Mouse (Mus musculus) CD4-positive, CD25-positive, alpha-beta regulatory T cell, adult 2 months (primary cell): ENCODE measurements at regions not wholly inside any gene's neighbourhood (a gene's known extent, or its start where the extent isn't known, plus 50 kb on each side); places are given as distances from the start of the nearest gene placed in this dataset.
A peak's percentile ranks its signal among the peaks of the same experiment; 100 is the strongest.

Experiments used
- DNase-seq: peaks from one replicate; pipeline ENCODE4 v3.0.0-alpha.2; 2012; ENCODE audit warnings: low read depth, low spot score

DNA sequence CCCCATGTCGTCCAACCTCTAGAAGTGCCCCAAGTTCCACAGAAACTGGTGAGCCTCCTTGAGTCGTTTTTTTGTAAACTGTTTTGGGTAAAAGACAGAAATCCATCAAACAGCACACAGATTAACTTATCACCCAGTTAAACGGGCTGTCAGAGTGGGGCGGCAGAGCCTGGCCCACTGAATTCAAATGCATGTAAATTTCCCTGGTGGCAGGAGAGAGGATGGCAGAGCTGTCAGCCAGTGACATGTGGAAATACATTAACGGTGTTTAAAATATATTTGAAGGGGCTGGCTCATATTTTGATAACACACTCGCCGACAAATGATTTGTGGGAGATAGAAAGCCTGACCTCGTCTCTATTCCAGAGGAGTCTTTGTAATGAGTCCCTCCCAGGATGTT is 252.5 kb upstream of the Mki67 start:
- no peak for DNase-seq

DNA sequence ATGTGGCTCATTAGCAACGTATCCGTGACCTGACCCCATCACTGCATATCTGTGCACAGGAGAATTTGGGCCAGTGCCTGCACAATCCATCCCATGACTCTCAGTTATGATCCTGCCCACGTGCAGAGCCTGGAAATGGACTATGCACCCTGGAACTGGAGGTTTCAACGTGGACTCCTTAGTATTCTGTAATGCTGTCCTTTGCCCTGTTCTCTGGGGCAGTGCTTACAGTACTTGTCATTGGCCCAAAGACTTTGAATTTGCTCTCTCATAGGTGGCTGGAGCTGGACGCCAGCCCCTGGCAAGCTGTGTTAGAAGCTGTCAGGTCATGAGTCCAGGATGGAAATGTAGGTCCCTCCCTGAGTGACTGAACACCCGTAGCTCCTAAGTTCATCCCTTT is 269.9 kb upstream of the Mki67 start:
- DNase-seq: no peak

DNA sequence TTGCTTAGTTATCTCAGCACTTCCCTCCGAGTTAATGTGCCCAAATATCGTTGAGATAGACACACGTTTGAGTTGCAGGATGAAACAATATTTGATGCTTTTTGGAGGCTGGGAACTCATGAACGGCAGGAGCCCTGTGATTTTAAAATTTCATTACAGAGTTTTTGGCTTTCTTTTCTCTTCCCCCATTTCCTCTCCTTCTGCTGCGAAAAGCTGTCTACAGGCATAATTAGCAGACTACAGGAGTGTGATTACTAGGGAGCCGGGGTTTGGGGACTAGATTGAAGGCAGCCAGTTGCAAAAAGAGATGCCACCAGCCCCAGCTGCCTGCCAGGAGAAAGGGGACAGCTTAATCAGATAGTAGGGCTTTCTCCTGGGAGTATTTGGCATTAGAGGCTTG is 274.2 kb upstream of the Mki67 start:
- no peak for DNase-seq

DNA sequence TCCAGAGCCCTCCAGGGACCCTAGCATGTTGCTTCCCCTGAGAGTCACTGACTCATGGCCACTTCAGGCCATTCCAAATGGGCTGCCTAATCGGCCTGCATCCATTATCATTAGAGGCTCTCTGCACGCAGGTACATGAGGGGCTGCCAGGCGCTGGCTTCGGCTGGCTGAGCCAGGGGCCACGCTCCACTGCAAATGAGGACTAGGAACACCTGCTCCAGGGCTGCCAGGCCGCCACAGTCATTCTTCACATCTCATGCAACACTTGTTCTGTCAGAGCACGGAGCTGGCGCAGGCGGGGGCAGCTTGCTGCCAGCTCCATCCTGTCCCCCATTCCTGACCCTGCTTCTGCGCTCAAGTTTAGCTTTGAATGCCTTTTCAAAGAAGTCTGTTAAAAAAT is 280.7 kb upstream of the Mki67 start:
- no peak for DNase-seq

DNA sequence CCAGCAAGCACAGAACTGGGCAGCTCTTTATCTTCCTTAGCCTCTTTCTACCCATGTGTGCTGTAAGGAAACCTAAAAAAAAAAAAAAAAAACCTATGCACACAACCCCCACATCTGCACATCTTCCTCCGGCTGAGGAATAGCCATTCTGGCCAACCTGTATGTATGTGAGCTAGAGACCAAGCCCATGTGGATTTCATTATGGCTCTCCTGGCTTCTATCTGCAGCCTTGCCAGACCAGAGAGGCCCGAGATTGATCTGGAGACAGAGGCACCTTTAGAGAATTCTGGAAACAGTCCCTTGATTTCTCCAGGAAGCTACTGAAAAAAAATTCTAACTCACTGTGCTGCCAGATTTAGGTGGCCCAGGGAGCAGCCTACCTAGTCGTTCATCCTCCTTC is 281.5 kb upstream of the Mki67 start:
- no peak for DNase-seq

DNA sequence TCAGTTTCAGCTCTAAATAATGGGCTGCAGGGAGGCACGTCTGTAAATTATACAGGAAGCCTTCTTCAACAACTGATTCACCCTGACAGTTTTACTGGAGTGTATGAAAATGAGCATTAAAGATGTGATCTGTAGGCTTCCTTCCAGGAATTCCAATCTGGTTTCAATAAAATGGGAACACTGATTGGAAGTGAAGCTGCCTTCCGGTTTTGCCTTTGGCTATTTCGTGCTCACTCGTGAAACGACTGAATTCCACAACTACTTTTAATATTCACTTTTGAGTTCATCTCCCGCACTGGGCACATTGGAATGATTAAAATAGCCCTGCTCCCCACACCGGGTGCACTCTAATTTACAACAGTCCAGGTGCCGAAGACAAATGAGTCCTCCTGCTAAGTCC is 286.2 kb upstream of the Mki67 start:
- DNase-seq: no peak

DNA sequence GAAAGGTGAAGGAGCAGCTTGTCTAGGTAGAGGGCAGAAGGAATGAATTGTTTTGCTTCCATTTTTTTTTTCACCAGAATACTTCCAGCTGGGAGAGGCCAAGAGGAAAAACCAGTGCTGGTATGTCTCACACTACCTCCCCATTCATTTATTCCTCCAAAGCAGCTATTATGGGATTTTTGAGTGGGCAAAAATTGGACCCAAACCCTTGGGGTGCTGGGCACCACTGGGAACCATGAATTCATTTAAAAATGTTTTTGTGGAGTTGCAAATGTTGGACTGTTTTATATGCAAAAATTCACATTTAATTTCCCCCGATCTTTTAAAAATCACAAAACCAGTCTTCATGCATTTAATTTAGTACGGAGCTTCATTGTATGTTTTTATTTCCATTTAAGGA is 287.1 kb upstream of the Mki67 start:
- no peak for DNase-seq

DNA sequence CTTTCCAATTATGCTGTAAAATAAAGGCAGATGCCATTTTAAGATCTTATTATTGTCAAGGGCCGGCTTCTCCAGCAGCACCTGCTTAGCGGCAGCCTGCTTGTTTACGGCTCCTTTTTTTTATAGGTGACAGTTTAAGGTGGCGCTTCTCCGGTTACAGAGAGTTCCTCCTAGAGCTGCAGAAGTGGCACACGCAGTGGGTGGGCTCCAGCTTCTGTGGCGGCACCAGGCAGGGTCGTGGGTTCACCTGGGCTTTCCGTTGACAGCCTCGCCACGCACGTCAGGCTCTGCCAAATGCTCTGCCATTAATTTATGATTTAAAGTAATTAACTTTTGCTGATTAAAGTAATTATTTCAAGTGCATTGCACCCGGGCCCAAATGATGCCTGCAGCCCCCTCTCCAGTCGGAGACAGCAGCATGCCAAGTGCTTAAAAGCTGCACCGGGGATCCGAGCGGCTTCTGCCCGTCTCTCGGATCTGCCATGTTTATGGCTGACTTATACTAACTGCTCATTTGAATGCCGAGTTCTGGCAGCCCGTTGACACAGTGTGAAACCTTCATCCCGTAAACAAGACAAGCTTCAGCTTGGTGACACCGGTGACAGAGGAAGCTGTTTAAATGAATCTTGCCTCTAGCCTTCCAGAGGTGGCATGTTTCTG is 291.8 kb upstream of the Mki67 start:
- no peak for DNase-seq

DNA sequence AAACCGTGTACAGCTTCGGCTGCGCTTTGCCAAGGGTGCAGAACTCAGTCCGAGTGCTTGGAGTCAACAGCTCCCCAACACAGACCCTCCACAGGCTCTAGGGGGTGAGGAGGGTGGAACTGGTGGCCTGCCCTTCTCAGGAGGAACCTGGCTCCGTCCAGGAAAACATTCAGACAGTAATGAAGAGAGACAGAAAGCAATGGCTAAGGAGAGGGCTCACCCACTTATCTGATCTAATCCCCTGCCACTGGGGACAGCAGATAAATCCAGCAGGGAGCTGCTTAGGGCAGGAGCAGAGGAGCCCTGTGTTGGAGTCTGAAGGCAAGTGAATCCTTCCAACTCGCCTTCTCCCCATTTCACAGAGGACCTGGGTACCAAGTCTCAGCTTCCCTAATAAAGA is 292.3 kb upstream of the Mki67 start:
- no peak for DNase-seq

DNA sequence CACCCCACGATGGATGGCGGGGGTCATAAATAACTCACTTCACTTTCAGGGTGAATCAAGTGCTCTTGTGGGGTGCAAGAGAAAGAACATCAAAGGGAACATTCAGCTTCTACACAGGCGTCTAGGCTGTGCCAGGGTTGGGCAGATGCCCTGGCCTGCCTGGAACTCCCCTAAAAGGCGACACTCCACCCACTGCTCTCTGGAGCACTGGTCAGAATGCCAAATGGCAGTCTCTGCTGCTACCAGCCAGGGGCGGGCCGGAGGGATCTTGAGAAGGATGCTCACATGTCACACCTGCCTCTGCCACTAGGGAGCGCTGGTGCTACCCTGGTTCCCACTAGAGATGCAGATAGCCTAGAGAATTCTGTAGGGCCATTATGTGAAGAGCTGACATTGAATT is 293.9 kb upstream of the Mki67 start:
- DNase-seq: peak; percentile 5

DNA sequence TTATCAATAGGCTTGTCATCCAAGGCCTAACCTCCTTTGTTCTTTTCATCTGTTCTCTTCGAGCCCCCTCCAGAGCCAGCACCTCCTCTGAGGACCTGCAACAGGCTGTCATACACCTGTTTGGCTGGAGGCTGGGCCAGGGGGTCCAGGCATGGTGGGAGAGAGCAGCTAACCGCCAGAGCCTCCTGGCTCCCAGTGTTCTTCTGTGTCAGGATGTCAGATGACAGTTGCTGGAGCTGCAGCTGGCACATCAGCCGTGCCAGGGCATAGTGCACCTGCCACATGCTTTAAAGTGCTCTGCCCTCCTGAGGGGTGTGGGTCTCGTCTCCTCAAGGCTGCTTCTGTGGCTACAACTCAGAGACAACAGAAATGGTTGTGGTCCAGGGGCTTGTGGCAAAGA is 298.5 kb upstream of the Mki67 start:
- DNase-seq: no peak

DNA sequence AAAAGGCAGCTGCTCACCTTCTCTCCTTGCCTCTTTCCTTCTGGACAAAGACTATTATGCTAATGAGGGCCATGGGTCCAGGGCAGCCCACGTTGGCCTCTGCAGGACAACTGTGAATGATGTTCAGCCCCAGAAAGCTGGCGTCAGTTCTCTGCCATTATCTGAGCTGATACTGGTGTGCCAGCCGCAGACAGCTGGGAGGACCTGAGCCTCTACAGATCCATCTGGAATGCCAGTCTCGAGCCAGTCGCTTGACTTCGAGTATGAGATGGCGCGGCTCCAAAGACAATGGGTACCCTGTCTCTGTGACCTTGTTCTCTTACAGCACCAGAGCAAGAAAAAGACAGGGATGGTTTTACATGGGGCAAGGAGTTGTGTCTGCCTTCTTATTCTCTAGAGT is 300.8 kb upstream of the Mki67 start:
- DNase-seq: no peak

DNA sequence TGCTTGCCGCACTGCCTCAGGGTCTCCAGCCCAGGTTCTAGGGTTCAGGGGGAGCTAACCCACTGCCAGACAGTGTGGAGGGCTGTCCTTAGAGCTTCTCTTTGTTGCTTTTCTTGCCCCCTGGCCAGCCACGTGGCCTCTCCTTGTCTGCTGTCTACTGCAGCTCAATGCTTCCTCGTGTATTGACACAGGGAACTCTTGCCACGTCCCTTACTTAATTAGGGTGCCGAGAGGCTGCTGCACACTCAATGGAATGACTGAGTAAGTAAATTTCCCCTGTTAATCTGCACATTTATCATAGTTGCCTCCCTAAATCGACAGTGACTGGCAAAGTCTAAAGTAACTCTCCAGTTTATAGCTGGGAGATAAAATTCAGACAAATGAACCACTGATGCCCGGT is 304.4 kb upstream of the Mki67 start:
- DNase-seq: no peak

DNA sequence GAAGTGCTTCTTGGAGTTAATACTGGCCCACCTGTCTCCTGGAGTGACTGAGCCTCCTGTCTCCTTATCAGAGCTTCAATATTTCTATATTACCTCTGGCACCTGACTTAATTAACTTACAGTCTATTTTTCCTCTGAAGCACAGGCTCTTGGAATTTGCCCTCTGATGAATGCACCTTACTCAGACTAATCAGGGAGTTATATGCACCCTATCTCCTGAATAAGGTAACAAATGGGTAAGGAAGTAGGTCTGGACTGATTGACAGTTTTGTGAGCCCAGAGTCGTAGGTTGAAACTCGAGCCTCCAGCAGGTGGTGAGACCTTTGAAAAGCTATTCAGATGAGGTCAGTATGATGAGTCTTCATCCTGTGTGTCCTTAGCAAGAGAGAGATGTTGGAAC is 304.9 kb upstream of the Mki67 start:
- no peak for DNase-seq

DNA sequence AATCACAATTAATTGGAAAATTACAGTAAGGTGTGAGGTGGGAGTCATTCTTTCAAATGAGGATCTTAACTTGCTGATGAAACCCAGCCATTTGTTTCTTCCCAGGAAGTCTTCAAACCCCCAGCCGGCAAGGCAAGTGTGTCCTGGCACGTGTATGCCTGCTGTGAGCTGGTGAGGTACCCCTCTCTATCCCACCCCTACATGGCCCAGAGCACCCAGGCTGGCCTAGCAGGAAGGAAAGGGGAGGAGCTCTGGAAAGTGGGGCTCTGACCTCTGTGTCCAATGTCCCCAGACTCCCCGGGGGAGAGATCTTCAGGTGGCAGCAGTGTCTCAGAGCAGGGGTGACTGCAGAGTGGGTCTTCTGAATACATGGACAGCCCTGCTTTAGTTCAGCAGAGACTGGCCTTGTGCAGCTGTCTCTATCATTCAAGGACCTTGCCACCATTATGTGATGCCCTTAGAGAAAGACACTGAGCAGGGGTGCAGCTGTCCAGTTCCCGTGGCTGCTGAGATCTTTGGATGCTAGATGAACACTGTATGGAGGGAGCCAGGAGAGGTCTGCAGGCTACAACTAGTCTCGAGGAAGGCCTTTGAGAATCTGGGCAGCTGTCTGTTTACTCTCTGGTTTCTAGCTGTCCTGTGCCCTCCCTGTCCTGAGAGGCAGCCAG is 306.8 kb upstream of the Mki67 start:
- no peak for DNase-seq

DNA sequence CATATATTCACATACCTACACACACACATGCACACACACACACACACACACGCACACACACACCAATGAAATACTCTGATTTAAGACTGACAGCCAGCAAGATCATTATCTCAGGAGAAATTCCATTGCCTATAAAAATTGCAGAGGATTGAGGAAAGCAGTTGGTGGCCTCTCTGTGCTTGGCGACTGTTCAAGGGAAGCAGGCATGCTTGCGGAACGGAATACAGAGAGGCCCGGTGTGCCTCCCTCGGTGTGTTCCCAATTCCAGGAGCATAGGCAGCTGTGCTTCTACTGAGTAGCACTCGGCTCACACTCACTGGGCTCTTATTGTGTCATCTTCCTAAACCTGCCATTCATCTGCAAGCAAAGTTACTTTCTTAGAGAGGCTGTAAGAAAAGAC is 310.3 kb upstream of the Mki67 start:
- no peak for DNase-seq

DNA sequence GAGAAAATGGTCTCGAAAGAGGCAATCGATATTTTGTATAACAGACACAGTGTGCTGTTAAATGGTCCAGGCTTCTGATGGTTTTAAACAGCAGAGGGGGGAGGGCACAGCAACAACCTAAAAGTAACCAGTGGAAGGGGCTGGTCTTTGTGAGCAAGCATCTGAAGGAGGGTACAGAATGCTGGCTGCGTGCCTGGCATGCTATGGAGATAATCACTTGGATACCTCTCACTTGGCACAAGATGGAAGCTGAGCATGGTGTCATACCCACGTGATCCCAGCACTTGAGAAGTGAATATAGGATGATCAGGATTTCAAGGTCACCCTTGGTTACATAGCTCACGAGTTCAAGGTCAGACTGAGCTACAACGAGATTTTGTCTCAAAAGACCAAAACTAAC is 315.9 kb upstream of the Mki67 start:
- DNase-seq: no peak

DNA sequence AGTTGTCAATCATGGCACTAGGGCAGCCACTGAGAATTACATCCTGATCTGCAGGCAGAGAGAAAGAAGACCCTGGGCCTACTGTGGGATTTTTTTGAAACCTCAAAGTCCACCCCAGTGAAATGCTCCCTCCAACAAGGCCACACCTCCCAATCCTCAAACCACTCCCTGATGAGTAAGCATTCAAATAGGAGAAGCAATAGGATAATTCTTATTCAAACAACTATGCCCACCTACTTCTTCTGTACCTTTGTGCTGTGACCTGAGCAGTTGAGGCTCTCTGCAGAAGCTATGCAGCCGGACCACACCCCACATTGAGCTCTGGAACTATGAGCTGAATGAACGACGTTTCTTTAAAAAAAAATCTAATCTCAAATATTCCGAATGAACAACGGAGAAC is 317.4 kb upstream of the Mki67 start:
- DNase-seq: no peak

DNA sequence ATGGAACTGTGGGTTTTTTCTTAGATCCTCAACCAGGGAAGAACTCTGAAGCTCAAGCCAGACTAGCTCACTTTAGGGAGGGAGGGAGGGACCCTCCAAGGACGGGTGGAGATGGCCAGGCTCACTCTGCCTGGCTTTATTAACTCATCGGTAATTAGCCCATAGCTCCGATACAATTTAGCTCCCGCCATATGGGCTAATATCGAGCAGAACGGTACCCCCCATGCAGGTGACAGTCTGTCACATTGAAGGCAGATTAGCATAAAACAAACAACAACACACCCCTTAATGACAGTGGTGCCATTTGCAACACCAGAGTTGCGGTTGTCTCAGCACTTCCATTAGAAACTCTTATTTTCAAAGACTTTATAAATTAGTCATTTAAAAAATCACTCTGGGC is 319.6 kb upstream of the Mki67 start:
- no peak for DNase-seq

DNA sequence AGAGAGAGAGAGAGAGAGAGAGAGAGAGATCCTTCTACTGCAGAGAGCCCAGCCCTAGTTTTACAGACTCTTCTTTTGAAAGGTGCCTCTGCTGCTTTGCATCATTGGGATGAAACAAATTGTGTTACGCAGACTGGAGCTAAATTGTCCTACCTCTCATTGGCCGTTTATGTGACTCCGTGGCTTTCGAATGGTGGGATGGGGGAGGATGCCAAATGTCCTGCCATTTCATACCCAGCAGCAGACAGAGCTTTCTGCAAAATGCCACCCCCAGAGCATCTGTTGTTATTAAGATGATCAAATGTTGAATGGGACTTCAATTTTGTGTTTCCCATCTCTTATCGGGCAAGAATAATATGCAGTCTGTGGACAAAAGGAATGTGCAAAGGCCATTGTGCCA is 321.9 kb upstream of the Mki67 start:
- no peak for DNase-seq

DNA sequence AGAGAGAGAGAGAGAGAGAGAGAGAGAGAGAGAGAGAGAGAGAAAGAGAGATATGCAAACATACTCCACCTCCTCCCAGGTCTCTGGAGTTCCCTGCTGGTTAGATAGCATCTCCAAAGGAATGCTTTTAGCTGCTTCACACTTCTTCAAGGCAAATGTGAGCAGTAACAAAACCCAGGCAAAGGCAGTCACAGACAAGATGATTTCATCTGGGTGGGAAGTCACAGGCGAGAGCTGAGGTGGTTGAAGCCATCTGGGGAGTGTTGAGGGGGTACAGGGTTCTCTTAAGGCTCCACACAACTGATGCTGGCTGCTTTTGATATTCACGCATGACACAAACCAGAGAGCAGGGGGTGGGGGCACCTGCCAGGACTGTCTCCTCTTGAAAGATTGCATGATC is 322.7 kb upstream of the Mki67 start:
- no peak for DNase-seq

DNA sequence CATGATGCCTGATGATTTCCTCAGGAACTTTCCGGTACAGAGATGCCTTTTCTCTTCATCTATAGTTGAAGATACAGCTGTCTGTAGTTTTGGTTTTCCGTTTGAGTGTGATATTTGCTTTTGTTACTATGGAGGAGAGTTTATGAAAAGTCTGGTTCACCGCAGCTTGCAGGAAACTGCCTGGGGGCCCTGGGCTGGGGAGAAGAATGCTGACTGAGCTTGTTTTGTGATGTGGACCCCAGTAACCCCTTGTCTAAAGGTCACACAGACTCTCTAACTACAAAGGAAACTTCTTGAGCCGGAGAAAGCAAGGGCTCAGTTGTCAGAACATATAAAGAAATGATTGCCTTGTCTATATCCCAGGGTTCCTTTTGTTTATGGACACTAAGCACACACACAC is 325.8 kb upstream of the Mki67 start:
- DNase-seq: no peak

DNA sequence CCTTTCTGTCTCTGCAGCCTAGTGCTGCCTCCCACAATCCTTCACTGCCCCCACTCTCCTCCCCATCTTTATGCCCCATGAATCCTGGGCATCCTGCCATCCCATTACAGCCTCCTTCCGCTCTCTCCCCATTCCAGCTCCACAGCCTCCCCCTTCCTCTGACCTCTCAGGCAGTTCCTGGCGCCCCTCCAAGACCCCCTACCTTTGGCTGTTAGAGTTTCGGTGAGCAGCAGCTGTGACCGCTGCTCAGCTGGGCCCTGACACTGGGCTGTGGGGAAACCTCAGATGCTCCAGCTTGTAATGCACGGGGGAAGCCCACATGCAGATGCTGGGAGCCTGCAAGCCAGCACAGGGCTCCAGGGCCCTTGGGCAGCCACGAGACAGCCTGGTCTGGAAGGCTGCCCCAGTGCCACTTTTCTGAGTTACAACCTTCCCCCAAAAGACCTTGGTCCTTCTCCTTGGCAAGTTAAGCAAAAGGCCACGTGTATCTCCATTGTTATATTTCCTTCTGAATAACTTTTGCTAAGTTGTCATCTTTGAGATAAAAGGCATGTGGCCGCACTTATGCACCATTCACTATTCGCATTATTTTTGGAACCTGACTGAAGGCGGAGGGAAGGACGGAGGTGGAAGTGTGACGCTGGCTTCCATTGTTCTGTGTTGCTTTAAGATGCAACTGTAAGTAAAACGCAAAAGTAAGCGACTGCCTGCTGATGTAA is 330.6 kb upstream of the Mki67 start:
- DNase-seq: no peak
